Mouse (Mus musculus) brain, embryonic 14.5 days (tissue): Measurements from ENCODE around the gene Auts2.

Experiments used
- CTCF ChIP-seq: fragments of 200-500 bp; IDR thresholded peaks from 2 replicates; pipeline ENCODE4 v1.5.1; 2012; ENCODE audit warnings: inconsistent platforms, mild to moderate bottlenecking, moderate library complexity, borderline replicate concordance; ENCODE audit not compliant: insufficient read depth, insufficient read length; ENCODE audit errors: extremely low read depth
- POLR2A ChIP-seq: fragments of 200-500 bp; IDR thresholded peaks from 2 replicates; pipeline ENCODE4 v1.6.1; 2012; ENCODE audit warnings: mild to moderate bottlenecking, inconsistent platforms, borderline replicate concordance; ENCODE audit not compliant: poor library complexity, insufficient read depth, insufficient read length, severe bottlenecking; ENCODE audit errors: extremely low read depth

- no peak for TF ChIP-seq CTCF
- TF ChIP-seq POLR2A, result no peak
Measured at GRCm38 (mm10) chr5:131718013-131718412, 825.1 kb downstream of the Auts2 start.
